Mouse (Mus musculus) forebrain, embryonic 12.5 days (tissue): ENCODE measurements around the gene Kars. TPM values are rescaled to one million over a fixed set of nuclear protein-coding genes. Genes with fewer than 3 reads are reported as not detected.

Source experiments
- ATAC-seq: fragments of 200-750 bp; cut with Nextera tagmentation; 2 replicates; pipeline ENCODE4 v1.8.0; 2017; ENCODE audit warnings: moderate TSS enrichment; ENCODE audit not compliant: low FRiP score
- H3K27ac ChIP-seq: fragments of 300-500 bp; sonication (generic); 2 replicates; pipeline ENCODE4 v1.5.1; 2016; ENCODE audit warnings: mild to moderate bottlenecking
- H3K27me3 ChIP-seq: fragments of 300-500 bp; sonication (generic); 2 replicates; pipeline ENCODE4 v1.6.1; 2016; ENCODE audit warnings: mild to moderate bottlenecking
- H3K36me3 ChIP-seq: fragments of 300-500 bp; sonication (generic); replicated peaks from 2 replicates; pipeline ENCODE4 v1.6.1; 2016; ENCODE audit warnings: mild to moderate bottlenecking
- H3K4me1 ChIP-seq: fragments of 300-500 bp; sonication (generic); 2 replicates; pipeline ENCODE4 v1.6.1; 2016
- H3K4me2 ChIP-seq: fragments of 300-500 bp; sonication (generic); 2 replicates; pipeline ENCODE4 v1.6.1; 2016; ENCODE audit warnings: mild to moderate bottlenecking, moderate library complexity
- H3K4me3 ChIP-seq: fragments of 300-500 bp; sonication (generic); replicated peaks from 2 replicates; pipeline ENCODE4 v1.5.1; 2016; ENCODE audit warnings: mild to moderate bottlenecking
- H3K9ac ChIP-seq: fragments of 300-500 bp; sonication (generic); 2 replicates; pipeline ENCODE4 v1.6.1; 2016; ENCODE audit warnings: mild to moderate bottlenecking
- H3K9me3 ChIP-seq: fragments of 300-500 bp; sonication (generic); 2 replicates; pipeline ENCODE4 v1.6.1; 2016
- WGBS: fragments of 180-500 bp; shearing (Covaris S2); methylation state at CpG from one replicate; pipeline ENCODE4 v1.1.7; 2016; 5-methylcytosine and 5-hydroxymethylcytosine counted together
- polyA plus RNA-seq: library from polyadenylated mRNA; unstranded; fragments of >200 nt; fragmentation: Nextera tagmentation; extraction: Ambion mirVana; gene quantifications from 2 replicates; pipeline ENCODE4 v1.2.1, GENCODE M21; 2016

Gene Kars
- polyA plus RNA-seq, 1 experiment from 2014 or later, result 210 TPM

- no peak for ATAC-seq
- H3K4me1 ChIP-seq, result no peaks in the 10 kb centered on the region
- no peak overlapping the region for H3K9ac ChIP-seq
- H3K4me2 ChIP-seq, result no peak overlapping the region
- no peaks in the 10 kb centered on the region for H3K27me3 ChIP-seq
- peaks cover 47% of the 10 kb centered on the region for H3K36me3 ChIP-seq
- H3K9me3 ChIP-seq, result no peaks in the 10 kb centered on the region
- H3K4me3 ChIP-seq, result no peak overlapping the region
- no peak overlapping the region for H3K27ac ChIP-seq
- WGBS, result 96% methylated on average over 2 of the region's 2 CpGs
These were observed 53.9 kb downstream of the Kars start for GRCm38 (mm10) chr8:111957231-111957630.

- Histone ChIP-seq H3K4me2 (no peak overlapping the region), H3K9ac (no peak overlapping the region), H3K36me3 (peaks cover 58% of the 10 kb centered on the region), H3K4me1 (no peaks in the 10 kb centered on the region), H3K27ac (no peak overlapping the region), H3K9me3 (no peaks in the 10 kb centered on the region), H3K27me3 (no peaks in the 10 kb centered on the region), H3K4me3 (no peak overlapping the region)
- ATAC-seq, result no peak
- WGBS, result 93% methylated on average over 5 of the region's 5 CpGs
These were observed 55.2 kb downstream of the Kars start for GRCm38 (mm10) chr8:111955879-111956278.

- WGBS, result 88% methylated on average over 4 of the region's 4 CpGs
- Histone ChIP-seq H3K9me3 (no peaks in the 10 kb centered on the region), H3K9ac (no peak overlapping the region), H3K27ac (no peak overlapping the region), H3K36me3 (peaks cover 53% of the 10 kb centered on the region), H3K27me3 (no peaks in the 10 kb centered on the region), H3K4me2 (no peak overlapping the region), H3K4me3 (no peak overlapping the region), H3K4me1 (no peaks in the 10 kb centered on the region)
- ATAC-seq, result no peak
These were observed 56.1 kb downstream of the Kars start for GRCm38 (mm10) chr8:111954844-111955594.

- no peaks in the 10 kb centered on the region for H3K4me1 ChIP-seq
- H3K27ac ChIP-seq, result no peak overlapping the region
- no peak for ATAC-seq
- no peak overlapping the region for H3K4me2 ChIP-seq
- no peaks in the 10 kb centered on the region for H3K9me3 ChIP-seq
- H3K27me3 ChIP-seq, result no peaks in the 10 kb centered on the region
- H3K4me3 ChIP-seq, result no peak overlapping the region
- 90% methylated on average over 5 of the region's 5 CpGs for WGBS
- H3K36me3 ChIP-seq, result peaks cover 71% of the 10 kb centered on the region
- no peak overlapping the region for H3K9ac ChIP-seq
These were observed 59.2 kb downstream of the Kars start for GRCm38 (mm10) chr8:111951936-111952335.

- Histone ChIP-seq H3K9ac (no peak overlapping the region), H3K27me3 (no peaks in the 10 kb centered on the region)
These were observed 59.8 kb downstream of the Kars start for GRCm38 (mm10) chr8:111951317-111951716.

GRCm38 (mm10) chr8:111950846-111951245, 60.3 kb downstream of the Kars start:
- Histone ChIP-seq H3K36me3 (peaks cover 72% of the 10 kb centered on the region), H3K9ac (no peak overlapping the region), H3K4me1 (no peaks in the 10 kb centered on the region), H3K27me3 (no peaks in the 10 kb centered on the region), H3K9me3 (no peaks in the 10 kb centered on the region), H3K4me3 (no peak overlapping the region), H3K4me2 (no peak overlapping the region), H3K27ac (no peak overlapping the region)
- WGBS, result 93% methylated on average over 3 of the region's 3 CpGs
- no peak for ATAC-seq

More at GRCm38 (mm10) chr8:111951317-111951716, 59.8 kb downstream of the Kars start:
- no peaks in the 10 kb centered on the region for H3K9me3 ChIP-seq
- no peak overlapping the region for H3K4me3 ChIP-seq
- H3K27ac ChIP-seq, result no peak overlapping the region
- H3K4me2 ChIP-seq, result no peak overlapping the region
- H3K36me3 ChIP-seq, result peaks cover 69% of the 10 kb centered on the region
- WGBS, result 94% methylated on average over 7 of the region's 7 CpGs
- ATAC-seq, result no peak
- no peaks in the 10 kb centered on the region for H3K4me1 ChIP-seq

- no peak for ATAC-seq
- no peak overlapping the region for H3K9ac ChIP-seq
- no peaks in the 10 kb centered on the region for H3K27me3 ChIP-seq
- H3K4me2 ChIP-seq, result no peak overlapping the region
- H3K27ac ChIP-seq, result no peak overlapping the region
- H3K4me3 ChIP-seq, result no peak overlapping the region
- H3K36me3 ChIP-seq, result peaks cover 75% of the 10 kb centered on the region
- no peaks in the 10 kb centered on the region for H3K4me1 ChIP-seq
- no peaks in the 10 kb centered on the region for H3K9me3 ChIP-seq
- WGBS, result 94% methylated on average over 8 of the region's 8 CpGs
These were observed 63.2 kb downstream of the Kars start for GRCm38 (mm10) chr8:111947954-111948353.

GRCm38 (mm10) chr8:111947144-111947543, 64.0 kb downstream of the Kars start:
- Histone ChIP-seq H3K27ac (no peak overlapping the region), H3K4me2 (no peak overlapping the region), H3K9ac (no peak overlapping the region), H3K4me3 (no peak overlapping the region), H3K36me3 (peaks cover 79% of the 10 kb centered on the region), H3K4me1 (peaks cover 2% of the 10 kb centered on the region), H3K9me3 (no peaks in the 10 kb centered on the region), H3K27me3 (no peaks in the 10 kb centered on the region)
- ATAC-seq, result no peak
- 92% methylated on average over 2 of the region's 2 CpGs for WGBS

- Histone ChIP-seq H3K36me3 (peaks cover 59% of the 10 kb centered on the region), H3K27ac (no peak overlapping the region), H3K4me3 (no peak overlapping the region), H3K27me3 (no peaks in the 10 kb centered on the region), H3K4me2 (no peak overlapping the region), H3K9ac (no peak overlapping the region), H3K4me1 (peaks cover 22% of the 10 kb centered on the region), H3K9me3 (no peaks in the 10 kb centered on the region)
- 86% methylated on average over 2 of the region's 2 CpGs for WGBS
- no peak for ATAC-seq
These were observed 67.6 kb downstream of the Kars start for GRCm38 (mm10) chr8:111943544-111943943.

Other genes starting within 250 kb of the Kars start
- gene Cfdp1, start 157.0 kb downstream of the Kars start, polyA plus RNA-seq, result 199 and 207 TPM in 2 replicates
- 7.6 and 8.7 TPM in 2 replicates for gene Tmem170, start 134.6 kb downstream of the Kars start, polyA plus RNA-seq
- gene Chst5, start 100.9 kb downstream of the Kars start, polyA plus RNA-seq, result 1.5 and 1.7 TPM in 2 replicates
- 18.6 and 18.7 TPM in 2 replicates for gene Tmem231, start 77.4 kb downstream of the Kars start, polyA plus RNA-seq
- gene Gabarapl2, start 70.6 kb downstream of the Kars start, polyA plus RNA-seq, result 336 and 356 TPM in 2 replicates
- gene Adat1, start 19.0 kb downstream of the Kars start, polyA plus RNA-seq, result 12.6 and 13.0 TPM in 2 replicates
- gene Terf2ip, start 75 bp upstream of the Kars start, polyA plus RNA-seq, result 37.0 and 38.7 TPM in 2 replicates
- gene Gm6793, start 3.7 kb upstream of the Kars start, polyA plus RNA-seq, result 0.74 and 0.88 TPM in 2 replicates